Mouse (Mus musculus): Measurements from ENCODE around the gene Gm8797.
"Not testable (repeated sequence)": the region's sequence is repeated elsewhere in the genome, so short reads cannot be mapped to it uniquely, and the experiment has no call there.

Gene Gm8797

DNA sequence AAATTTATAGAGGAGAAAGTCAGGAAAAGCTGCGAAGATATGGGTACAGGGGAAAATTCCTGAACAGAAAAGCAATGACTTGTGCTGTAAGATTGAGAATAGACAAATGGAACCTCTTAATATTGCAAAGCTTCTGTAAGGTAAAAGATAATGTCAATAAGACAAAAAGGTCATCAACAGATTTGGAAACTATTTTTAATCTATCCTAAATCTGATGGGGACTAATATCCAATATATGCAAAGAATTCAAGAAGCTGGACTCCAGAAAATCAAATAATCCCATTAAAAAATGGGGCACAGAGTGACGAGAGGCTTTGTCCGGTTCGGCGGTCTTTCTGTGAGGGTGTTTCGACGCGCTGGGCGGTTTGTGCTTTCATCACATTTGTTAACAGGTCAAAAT, at the start of gene Gm8797:
Gene Gm8797 (plus strand): TSS at position 301 of the 400 bp plus-strand sequence.
- not testable (repeated sequence) for DNase-seq (ENCODE audit: low spot score)

DNA sequence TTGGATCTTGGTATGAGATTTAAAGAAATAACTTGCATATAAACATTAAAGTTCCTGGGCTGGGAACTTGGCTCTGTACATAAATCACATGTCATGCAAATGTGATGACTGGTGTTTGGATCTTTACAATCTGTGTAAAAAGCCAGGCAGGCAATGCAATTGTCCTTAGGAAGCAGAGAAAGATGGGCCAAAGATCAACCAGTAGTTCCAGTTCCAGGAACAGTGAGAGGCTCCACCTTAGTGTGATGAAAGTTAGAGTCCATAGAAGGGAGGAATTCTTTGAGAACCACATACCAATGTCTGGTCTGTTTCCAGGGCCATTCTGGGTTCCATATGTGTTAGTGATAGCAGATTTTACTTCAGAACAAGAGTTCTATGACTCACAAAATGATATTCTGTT, 36.1 kb upstream of the Gm8797 start:
- DNase-seq (ENCODE audit: low spot score): no peak

DNA sequence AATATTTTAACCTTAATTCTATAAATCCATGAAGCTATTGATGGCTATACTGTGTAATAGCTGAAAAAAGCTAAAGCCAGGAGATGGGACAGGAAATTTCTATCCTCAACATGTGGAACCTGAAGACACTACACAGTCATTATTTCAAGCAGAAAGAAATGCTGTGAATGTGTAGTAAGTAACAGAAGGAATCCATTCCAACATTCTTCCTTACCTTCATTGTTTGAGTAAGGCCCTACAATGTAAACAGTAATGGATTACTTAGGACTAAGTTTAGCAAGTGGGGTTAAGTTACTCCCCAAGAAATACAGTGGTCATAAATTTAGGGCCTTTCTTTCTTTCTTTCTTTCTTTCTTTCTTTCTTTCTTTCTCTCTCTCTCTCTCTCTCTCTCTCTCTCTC, 17.7 kb upstream of the Gm8797 start:
- DNase-seq (ENCODE audit: low spot score): no peak

DNA sequence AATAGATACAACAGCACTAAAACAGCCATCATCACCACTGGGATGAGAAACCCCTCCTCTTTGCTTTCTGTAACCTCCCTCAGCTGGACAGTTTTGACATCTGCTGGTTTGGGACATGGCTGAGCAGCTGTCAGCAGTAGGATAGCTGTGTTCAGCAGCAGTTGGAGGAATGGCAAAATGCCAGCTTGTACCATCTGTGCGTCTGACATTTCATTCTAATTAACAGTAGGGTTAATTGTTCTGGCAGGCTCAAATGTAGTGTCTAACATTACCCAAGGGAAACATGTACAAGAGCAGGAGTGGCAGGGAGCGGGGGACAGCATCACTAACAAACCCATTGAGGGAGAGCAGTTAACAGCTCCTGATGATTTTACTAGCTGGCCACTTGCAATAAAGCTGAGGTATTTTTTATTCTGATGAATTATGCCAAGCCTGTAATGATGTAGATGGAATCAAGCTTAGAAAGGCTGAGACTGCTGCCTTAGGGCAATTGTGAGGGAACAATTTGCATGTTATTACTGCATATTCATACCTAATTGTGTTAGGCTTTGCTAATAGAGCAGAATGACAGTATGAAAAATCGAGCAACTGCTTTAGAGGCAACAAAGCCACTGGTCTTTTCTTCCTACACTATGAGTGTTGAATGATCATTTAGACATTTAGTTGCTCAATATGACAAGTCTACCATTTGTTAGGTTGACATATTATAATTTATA, 4.3 kb downstream of the Gm8797 start:
- no peak for DNase-seq (ENCODE audit: low spot score)

DNA sequence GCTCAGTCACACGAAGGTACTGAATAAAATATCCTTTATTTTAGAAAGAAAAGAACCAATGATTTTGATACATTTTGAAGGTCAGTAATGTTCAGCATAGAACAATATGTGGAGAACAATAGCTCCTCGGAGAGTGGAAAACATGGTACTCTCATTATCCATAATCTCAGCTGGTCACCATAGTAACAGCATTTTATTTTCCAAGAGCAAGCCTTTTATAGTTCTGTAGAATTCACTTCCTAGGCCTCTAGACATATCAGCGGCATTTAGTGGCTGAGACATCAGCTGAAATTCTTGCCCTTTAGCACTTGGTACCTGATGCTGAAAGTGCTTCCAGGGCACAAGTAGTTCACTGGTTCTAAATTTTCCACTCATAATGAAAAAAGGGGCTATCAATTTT, 15.7 kb downstream of the Gm8797 start:
- DNase-seq (ENCODE audit: low spot score): no peak

DNA sequence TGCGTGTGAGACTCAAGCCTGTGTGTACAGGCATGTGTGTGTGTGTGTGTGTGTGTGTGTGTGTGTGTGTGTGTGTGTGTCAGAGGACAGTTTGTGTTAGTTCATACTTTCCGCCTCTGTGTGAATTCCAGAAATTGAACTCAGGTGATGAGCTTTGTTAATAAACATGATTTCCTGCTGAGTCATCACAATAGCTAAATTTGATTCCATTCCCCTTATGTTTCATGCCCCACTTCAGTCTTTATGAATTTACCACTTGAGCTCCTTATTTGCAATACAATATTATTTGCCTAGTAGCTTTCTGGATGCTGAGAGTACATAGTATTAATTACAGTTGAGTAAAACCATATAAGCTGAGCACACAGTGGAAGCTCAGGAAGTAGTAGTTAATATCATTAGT, 26.3 kb downstream of the Gm8797 start:
- DNase-seq (ENCODE audit: low spot score): no peak

All from testis, postnatal 14 days (tissue).